Mouse (Mus musculus): ENCODE measurements at regions not wholly inside any gene's neighbourhood (a gene's known extent, or its start where the extent isn't known, plus 50 kb on each side); places are given as distances from the start of the nearest gene placed in this dataset.

GRCm38 (mm10) chr5:75832341-75832740 is 145.9 kb downstream of the Kdr start:
- TF ChIP-seq CTCF (IDR thresholded peaks at IDR 0.05; ENCODE audit: extremely low read depth, insufficient read length, insufficient replicate concordance, low read depth, low read length), result no peak
- no peak for TF ChIP-seq POLR2A (IDR thresholded peaks at IDR 0.05; ENCODE audit: low read depth, low read length)

All from small intestine, adult 2 months (tissue).